Mouse (Mus musculus) intestine, postnatal 0 days (tissue): ENCODE data around the gene Gm28961. TPM values are rescaled to one million over a fixed set of nuclear protein-coding genes. Genes with fewer than 3 reads are reported as not detected.
"Not testable (repeated sequence)": the region's sequence is repeated elsewhere in the genome, so short reads cannot be mapped to it uniquely, and the experiment has no call there.

Source experiments
- ATAC-seq: fragments of 200-750 bp; cut with Nextera tagmentation; 2 replicates; pipeline ENCODE4 v1.8.0; 2017; ENCODE audit warnings: mild to moderate bottlenecking, moderate TSS enrichment, moderate library complexity
- H3K27ac ChIP-seq: fragments of 300-500 bp; sonication (generic); 2 replicates; pipeline ENCODE4 v1.5.1; 2014; ENCODE audit warnings: mild to moderate bottlenecking, low read depth, low read length, moderate library complexity
- H3K27me3 ChIP-seq: fragments of 300-500 bp; sonication (generic); replicated peaks from 2 replicates; pipeline ENCODE4 v1.6.1; 2014; ENCODE audit warnings: low read length, mixed read lengths; ENCODE audit not compliant: control insufficient read depth, insufficient read depth
- H3K36me3 ChIP-seq: fragments of 300-500 bp; sonication (generic); 2 replicates; pipeline ENCODE4 v1.6.1; 2014; ENCODE audit warnings: mild to moderate bottlenecking, moderate library complexity; ENCODE audit not compliant: control insufficient read depth, insufficient read depth
- H3K4me1 ChIP-seq: fragments of 300-500 bp; sonication (generic); replicated peaks from 2 replicates; pipeline ENCODE4 v1.6.1; 2014; ENCODE audit warnings: antibody characterized with exemption, low read length, mixed read lengths; ENCODE audit not compliant: control insufficient read depth, insufficient read depth
- H3K4me2 ChIP-seq: fragments of 300-500 bp; sonication (generic); replicated peaks from 2 replicates; pipeline ENCODE4 v1.6.1; 2014; ENCODE audit warnings: low read depth, mild to moderate bottlenecking, moderate library complexity
- H3K4me3 ChIP-seq: fragments of 300-500 bp; sonication (generic); 2 replicates; pipeline ENCODE4 v1.5.1; 2014; ENCODE audit warnings: low read depth, low read length
- H3K9ac ChIP-seq: fragments of 300-500 bp; sonication (generic); 2 replicates; pipeline ENCODE4 v1.6.1; 2014; ENCODE audit warnings: mild to moderate bottlenecking, low read depth, low read length
- H3K9me3 ChIP-seq: fragments of 300-500 bp; sonication (generic); 2 replicates; pipeline ENCODE4 v1.6.1; 2016; ENCODE audit warnings: mixed run types; ENCODE audit not compliant: control insufficient read depth
- WGBS: fragments of 180-500 bp; shearing (Covaris S2); extraction: QIAGEN DNeasy Blood & Tissue Kit; methylation state at CpG from one replicate; pipeline ENCODE4 v1.1.7; 2014; 5-methylcytosine and 5-hydroxymethylcytosine counted together
- polyA plus RNA-seq: library from polyadenylated mRNA; unstranded; fragments of >200 nt; fragmentation: Nextera tagmentation; extraction: Ambion mirVana; gene quantifications from 2 replicates; pipeline ENCODE4 v1.2.1, GENCODE M21; 2015

Gene Gm28961
- polyA plus RNA-seq: not detected in 2 replicates

GRCm38 (mm10) chrY:57705397-57705796, at the start of gene Gm28961:
Gm28961 (plus strand) TSS chrY:57705697.
- no CpG with 5 or more reads among the region's 6 CpGs for WGBS

More at GRCm38 (mm10) chrY:57705397-57705796, at the start of gene Gm28961:
- not testable (repeated sequence) for H3K9ac ChIP-seq, H3K9me3 ChIP-seq, H3K36me3 ChIP-seq, H3K4me1 ChIP-seq, H3K27me3 ChIP-seq, H3K4me2 ChIP-seq, H3K4me3 ChIP-seq, ATAC-seq, H3K27ac ChIP-seq

Other genes with a start within 250 kb of the Gm28961 start
- not detected in 2 replicates for gene Gm21943, start 172.0 kb upstream of the Gm28961 start, polyA plus RNA-seq